Mouse (Mus musculus): ENCODE measurements around the gene F12. TPM values are rescaled to one million over a fixed set of nuclear protein-coding genes. Genes with fewer than 3 reads are reported as not detected.

F12 gene
- total RNA-seq, 2 experiments from 2014 or later = 0.37 to 1.2 TPM

DNA sequence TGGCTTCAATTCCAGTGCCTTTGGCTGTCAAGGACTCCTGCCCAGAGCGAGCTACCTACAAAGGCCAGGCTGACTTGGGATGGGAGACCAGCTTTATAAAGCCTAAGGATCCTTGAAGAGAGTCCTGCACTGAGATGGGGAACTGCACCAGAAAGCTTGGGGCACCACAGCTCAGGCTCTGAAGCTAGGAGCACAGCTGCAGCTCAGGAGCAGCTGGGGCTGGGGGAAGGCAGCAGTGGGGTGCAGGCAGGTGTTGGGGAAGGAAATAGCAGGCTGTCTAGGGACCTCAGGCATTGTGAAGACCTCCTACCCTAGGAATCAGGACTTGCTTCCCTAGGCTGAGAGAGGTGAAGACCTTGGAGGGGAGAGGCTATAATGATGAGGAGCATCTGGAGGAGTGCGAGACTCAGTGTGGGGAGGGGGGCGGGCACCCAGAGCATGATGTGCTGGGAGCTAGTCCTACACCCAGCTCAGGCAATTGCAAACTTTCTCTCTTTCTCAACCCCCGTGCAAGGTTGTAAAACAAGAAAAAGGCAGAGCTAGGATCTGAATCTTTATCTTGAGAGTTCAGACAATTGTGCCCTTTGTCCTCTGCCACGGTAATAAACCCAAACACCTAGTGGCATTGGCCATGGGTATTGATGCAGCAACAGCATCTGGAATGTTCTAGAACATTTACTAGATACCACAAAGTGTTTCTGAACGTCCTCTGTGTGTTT, 52.2 kb downstream of the F12 start:
- DNase-seq (ENCODE audit: low spot score in 2 of 2) = no peak

DNA sequence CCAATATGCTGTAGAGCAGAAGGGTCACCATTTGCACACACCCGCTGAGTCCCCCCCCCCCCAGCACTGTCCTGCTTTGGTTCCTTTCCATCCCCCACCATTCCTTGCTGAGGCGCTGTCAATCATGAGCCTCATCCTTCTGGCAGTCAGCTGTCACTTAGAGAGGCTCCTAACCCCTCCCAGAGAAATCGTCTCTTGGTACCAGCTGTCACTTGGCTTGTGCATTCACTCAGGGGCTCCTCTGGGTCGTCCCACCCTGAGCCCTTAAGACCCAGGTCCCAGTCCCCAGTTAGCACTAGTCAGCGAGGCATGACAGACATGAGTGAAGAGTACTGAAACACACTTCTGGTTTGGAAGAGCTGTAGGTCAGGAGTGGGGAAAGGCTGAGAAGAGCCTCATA, 54.9 kb downstream of the F12 start:
- DNase-seq (ENCODE audit: low spot score in 2 of 2) = no peak

DNA sequence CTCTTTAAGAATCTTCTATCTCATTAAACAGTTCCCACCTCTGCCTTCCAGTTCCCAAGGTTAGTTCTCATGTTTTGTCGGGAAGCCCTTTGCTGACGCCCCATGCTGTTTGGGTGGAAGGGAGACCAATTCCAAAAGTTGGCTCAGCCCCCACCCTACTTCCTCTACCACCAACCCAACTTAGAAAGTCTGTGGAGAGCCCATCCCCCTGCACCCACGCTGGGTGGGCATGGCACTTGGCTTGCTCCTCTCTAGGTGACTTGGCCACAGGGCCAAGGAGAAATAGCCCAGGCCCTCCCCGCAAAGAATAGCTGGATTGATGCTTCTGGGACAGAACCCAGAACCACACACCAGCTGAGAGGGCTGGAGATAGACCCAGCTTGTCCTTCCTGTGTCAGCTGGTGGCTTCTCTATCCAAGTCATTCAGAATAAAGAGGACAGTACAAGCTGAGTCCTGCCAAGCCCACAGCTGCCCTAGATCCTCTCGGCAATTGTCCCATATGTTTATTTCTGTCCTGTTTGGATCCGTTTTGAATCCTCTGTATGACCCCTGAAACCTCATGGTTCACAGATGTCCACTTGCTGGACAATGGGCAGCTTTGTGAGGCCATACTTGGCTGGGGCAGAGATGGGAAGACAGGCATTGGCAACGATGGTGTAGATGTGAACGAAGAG, 55.4 kb downstream of the F12 start:
- DNase-seq (ENCODE audit: low spot score in 2 of 2) = peak in 1 of 2 experiments; percentile 29

DNA sequence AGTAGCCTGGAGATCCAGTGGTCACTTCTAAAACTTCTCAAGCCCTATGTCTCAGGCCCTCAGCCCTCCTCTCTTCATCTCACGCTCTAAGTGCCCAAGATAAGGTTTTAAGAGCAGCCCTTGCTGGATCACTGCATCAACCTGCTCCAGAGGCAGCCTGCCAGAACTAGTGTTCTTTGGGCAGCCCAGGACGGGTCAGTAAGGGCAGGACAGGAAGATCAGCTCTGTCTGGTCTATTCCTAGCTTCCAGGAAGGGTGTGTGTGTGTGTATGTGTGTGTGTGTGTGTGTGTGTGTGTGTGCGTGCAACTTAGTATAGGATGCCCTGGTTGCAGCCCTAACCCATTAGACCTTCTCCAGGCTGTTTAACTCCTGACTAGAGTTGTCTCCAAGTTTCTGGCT, 56.4 kb downstream of the F12 start:
- no peak for DNase-seq (ENCODE audit: low spot score in 2 of 2)

DNA sequence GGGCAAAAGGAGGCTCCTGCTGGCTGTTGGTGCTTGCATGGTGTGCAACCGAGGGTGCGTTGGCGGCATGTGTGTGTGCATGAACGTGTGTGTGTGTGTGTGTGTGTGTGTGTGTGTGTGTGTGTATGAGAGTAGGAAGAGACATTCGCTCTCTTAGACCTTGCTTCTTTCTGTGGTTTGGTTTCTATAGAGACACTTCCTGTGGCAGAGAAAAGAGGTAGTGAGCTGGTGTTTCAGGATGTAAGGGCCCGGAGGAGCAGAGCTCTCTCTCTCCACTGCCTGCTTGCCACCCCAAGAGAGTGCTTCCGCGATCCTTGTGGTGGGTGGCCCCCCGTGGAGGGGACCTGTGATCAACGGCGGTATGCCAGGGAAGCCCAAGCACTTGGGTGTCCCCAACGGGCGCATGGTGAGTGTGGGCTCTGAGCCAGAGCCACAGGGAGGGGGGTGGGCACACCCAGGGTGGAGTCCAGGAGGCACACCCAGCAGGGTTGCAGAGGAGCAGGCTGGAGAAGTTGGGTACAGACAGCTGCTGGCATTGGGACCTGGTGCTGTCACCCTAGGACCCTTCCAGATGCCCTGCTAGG, 57.0 kb downstream of the F12 start, which contains the start of gene Rgs14:
Rgs14 (plus strand) TSS at position 202 of the 584 bp plus-strand sequence.
- DNase-seq (ENCODE audit: low spot score in 2 of 2) = no peak

DNA sequence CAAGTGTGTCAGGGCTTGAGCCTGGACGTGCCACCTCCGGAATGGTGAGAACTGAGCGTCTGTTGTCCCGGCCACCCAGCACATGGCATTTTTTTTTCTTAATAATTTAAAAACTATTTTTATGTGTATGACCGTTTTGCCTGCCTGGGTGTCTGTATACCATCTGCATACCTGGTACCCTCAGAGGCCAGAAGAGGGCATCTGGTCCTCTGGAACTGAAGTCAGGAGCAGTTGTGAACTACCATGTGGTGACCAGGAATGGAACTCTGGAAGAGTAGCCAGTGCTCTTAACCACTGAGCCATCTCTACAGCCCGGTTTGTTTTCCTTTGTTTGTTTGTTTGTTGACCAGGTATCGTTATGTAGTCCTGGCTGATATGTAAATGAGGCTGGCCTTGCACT, 58.2 kb downstream of the F12 start:
- no peak for DNase-seq (ENCODE audit: low spot score in 2 of 2)

Small RNA genes within 50 kb of the gene (microRNA-seq; reads per million reads assigned to microRNA genes)
- gene Mir6943 = 1.8 to 5.3 reads per million in 2 experiments

Other genes with a start within 250 kb of the F12 start
- gene Nsd1, start 217.0 kb downstream of the F12 start, total RNA-seq (2021) = 100 to 1,000 TPM; 153 to 156 TPM
- gene Prelid1, start 106.3 kb downstream of the F12 start, total RNA-seq (2021) = 100 to 1,000 TPM; 169 to 177 TPM
- gene Rab24, start 104.8 kb downstream of the F12 start, total RNA-seq (2021) = 10 to 100 TPM; 62.4 to 66.9 TPM
- gene Mxd3, start 97.0 kb downstream of the F12 start, total RNA-seq (2021) = 1 to 10 TPM; 2.4 to 2.9 TPM
- gene Lman2, start 64.0 kb downstream of the F12 start, total RNA-seq (2021) = 10 to 100 TPM; 44.7 to 49.4 TPM
- 10 to 100 TPM; 28.6 to 37.0 TPM for gene Rgs14, start 57.1 kb downstream of the F12 start, total RNA-seq (2021)
- not detected for gene Slc34a1, start 28.6 kb downstream of the F12 start, total RNA-seq (2021)
- gene Pfn3, start 11.6 kb downstream of the F12 start, total RNA-seq (2021) = under 1 TPM in 1 of 2 experiments, not detected in 1; 0.75 TPM
- gene Grk6, start 18.3 kb upstream of the F12 start, total RNA-seq (2021) = 10 to 100 TPM; 76.4 to 79.2 TPM
- 100 to 1,000 TPM in 1 of 2 experiments, 10 to 100 TPM in 1; 98.1 to 112 TPM for gene Prr7, start 37.5 kb upstream of the F12 start, total RNA-seq (2021)
- 100 to 1,000 TPM; 392 to 399 TPM for gene Dbn1, start 61.3 kb upstream of the F12 start, total RNA-seq (2021)
- 10 to 100 TPM; 66.1 to 68.9 TPM for gene Pdlim7, start 86.9 kb upstream of the F12 start, total RNA-seq (2021)
- gene Dok3, start 102.5 kb upstream of the F12 start, total RNA-seq (2021) = 1 to 10 TPM; 5.0 to 6.5 TPM
- gene Ddx41, start 109.9 kb upstream of the F12 start, total RNA-seq (2021) = 10 to 100 TPM; 36.9 to 46.6 TPM
- gene Fam193b, start 144.3 kb upstream of the F12 start, total RNA-seq (2021) = 10 to 100 TPM; 61.9 to 82.4 TPM
- gene Tmed9, start 146.9 kb upstream of the F12 start, total RNA-seq (2021) = 100 to 1,000 TPM; 127 to 128 TPM
- 10 to 100 TPM; 23.1 to 23.8 TPM for gene B4galt7, start 173.1 kb upstream of the F12 start, total RNA-seq (2021)
- gene Caml, start 196.2 kb upstream of the F12 start, total RNA-seq (2021) = 10 to 100 TPM; 51.5 to 59.9 TPM
- 10 to 100 TPM; 49.4 to 55.2 TPM for gene Ddx46, start 208.2 kb upstream of the F12 start, total RNA-seq (2021)

Data from layer of hippocampus, postnatal 10 days (tissue).